Mouse (Mus musculus) hindbrain, embryonic 11.5 days (tissue): ENCODE results near the gene Gm11554. TPM values are rescaled to one million over a fixed set of nuclear protein-coding genes. Genes with fewer than 3 reads are reported as not detected.
A peak's percentile ranks its signal among the peaks of the same experiment; 100 is the strongest.
"Not testable (repeated sequence)": the region's sequence is repeated elsewhere in the genome, so short reads cannot be mapped to it uniquely, and the experiment has no call there.

Experiments
- ATAC-seq: fragments of 200-750 bp; cut with Nextera tagmentation; 2 replicates; pipeline ENCODE4 v1.8.0; 2017; ENCODE audit warnings: mild to moderate bottlenecking, moderate TSS enrichment, moderate library complexity; ENCODE audit not compliant: low FRiP score
- DNase-seq: peaks from one replicate; pipeline ENCODE4 v3.0.0-alpha.2; 2015; ENCODE audit warnings: low spot score
- H3K27ac ChIP-seq: fragments of 300-500 bp; sonication (generic); 2 replicates; pipeline ENCODE4 v1.5.1; 2014; ENCODE audit warnings: mild to moderate bottlenecking, low read depth, low read length
- H3K27me3 ChIP-seq: fragments of 300-500 bp; sonication (generic); 2 replicates; pipeline ENCODE4 v1.6.1; 2014; ENCODE audit warnings: mild to moderate bottlenecking, low read length, moderate library complexity, mixed read lengths; ENCODE audit not compliant: control insufficient read depth, insufficient read depth
- H3K36me3 ChIP-seq: fragments of 300-500 bp; sonication (generic); 2 replicates; pipeline ENCODE4 v1.6.1; 2014; ENCODE audit warnings: mild to moderate bottlenecking, low read length, moderate library complexity, mixed read lengths; ENCODE audit not compliant: control insufficient read depth, insufficient read depth
- H3K4me1 ChIP-seq: fragments of 300-500 bp; sonication (generic); replicated peaks from 2 replicates; pipeline ENCODE4 v1.6.1; 2014; ENCODE audit warnings: low read length, mixed read lengths; ENCODE audit not compliant: control insufficient read depth, insufficient read depth
- H3K4me2 ChIP-seq: fragments of 300-500 bp; sonication (generic); replicated peaks from 2 replicates; pipeline ENCODE4 v1.6.1; 2014; ENCODE audit warnings: mild to moderate bottlenecking, low read depth, low read length
- H3K4me3 ChIP-seq: fragments of 300-500 bp; sonication (generic); 2 replicates; pipeline ENCODE4 v1.5.1; 2014; ENCODE audit warnings: low read depth, low read length
- H3K9ac ChIP-seq: fragments of 300-500 bp; sonication (generic); 2 replicates; pipeline ENCODE4 v1.6.1; 2014; ENCODE audit warnings: low read depth, low read length
- H3K9me3 ChIP-seq: fragments of 300-500 bp; sonication (generic); 2 replicates; pipeline ENCODE4 v1.6.1; 2016; ENCODE audit warnings: low read length; ENCODE audit not compliant: control insufficient read depth
- WGBS: fragments of 180-500 bp; shearing (Covaris S2); extraction: QIAGEN DNeasy Blood & Tissue Kit; methylation state at CpG from one replicate; pipeline ENCODE4 v1.1.7; 2014; 5-methylcytosine and 5-hydroxymethylcytosine counted together
- polyA plus RNA-seq: library from polyadenylated mRNA; unstranded; fragments of >200 nt; fragmentation: Nextera tagmentation; extraction: Ambion mirVana; gene quantifications from 2 replicates; pipeline ENCODE4 v1.2.1, GENCODE M21; 2014

Gm11554 gene
- polyA plus RNA-seq, 1 experiment from 2014 or later = not detected

DNA sequence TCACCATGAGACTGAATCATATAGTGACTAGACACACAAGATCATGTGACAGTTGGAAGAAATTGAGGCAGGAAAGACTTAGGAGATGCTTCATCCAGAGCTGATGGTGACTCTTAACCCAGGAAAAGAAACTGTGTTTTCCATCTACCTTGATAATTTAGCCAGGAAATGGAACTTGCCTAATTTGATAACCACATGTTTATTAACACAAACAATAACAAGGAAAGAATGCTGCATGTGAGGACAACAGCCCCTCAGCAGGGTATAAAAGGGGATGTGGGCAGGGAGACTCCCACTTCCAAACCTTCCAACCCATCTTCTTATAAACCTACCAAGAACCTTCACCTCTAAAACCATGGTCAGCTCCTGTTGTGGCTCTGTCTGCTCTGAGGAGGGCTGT is 19.3 kb downstream of the Gm11554 start, which contains the start of gene Krtap4-9:
Gene Krtap4-9, plus strand, starts transcription at position 301 of the 400 bp plus-strand sequence.
- not testable (repeated sequence) for H3K4me3 ChIP-seq, H3K9me3 ChIP-seq, H3K36me3 ChIP-seq, H3K27me3 ChIP-seq, H3K4me1 ChIP-seq, H3K4me2 ChIP-seq, ATAC-seq, H3K9ac ChIP-seq, H3K27ac ChIP-seq, DNase-seq

DNA sequence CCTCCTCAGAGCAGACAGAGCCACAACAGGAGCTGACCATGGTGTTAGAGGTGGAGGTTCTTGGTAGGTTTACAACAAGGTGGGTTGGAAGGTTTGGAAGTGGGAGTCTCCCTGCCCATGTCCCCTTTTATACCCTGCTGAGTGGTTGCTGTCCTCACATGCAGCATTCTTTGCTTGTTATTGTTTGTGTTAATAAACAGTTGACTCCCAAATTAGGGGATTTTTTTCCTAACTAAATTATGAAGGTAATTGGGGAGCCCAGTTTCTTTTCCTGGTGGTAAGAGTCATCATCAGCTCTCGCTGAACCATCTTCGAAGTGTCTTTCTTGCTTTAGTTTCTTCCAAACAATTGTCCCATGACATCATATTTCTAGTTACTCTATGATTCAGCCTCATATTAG is 23.6 kb downstream of the Gm11554 start, which contains the start of gene Krtap4-8:
Gene Krtap4-8, minus strand, starts transcription at position 101 of the 400 bp plus-strand sequence.
- Histone ChIP-seq H3K4me1 (no peaks in the 10 kb centered on the region), H3K27ac (no peak within 1 kb of the TSS), H3K4me2 (no peak within 1 kb of the TSS), H3K4me3 (no peak within 1 kb of the TSS), H3K9me3 (no peaks in the 10 kb centered on the region), H3K9ac (no peak within 1 kb of the TSS), H3K36me3 (no peaks in the 10 kb centered on the region), H3K27me3 (no peaks in the 10 kb centered on the region)
- no peak for ATAC-seq
- no peak for DNase-seq
- 98% methylated on average over 2 of the region's 2 CpGs for WGBS

DNA sequence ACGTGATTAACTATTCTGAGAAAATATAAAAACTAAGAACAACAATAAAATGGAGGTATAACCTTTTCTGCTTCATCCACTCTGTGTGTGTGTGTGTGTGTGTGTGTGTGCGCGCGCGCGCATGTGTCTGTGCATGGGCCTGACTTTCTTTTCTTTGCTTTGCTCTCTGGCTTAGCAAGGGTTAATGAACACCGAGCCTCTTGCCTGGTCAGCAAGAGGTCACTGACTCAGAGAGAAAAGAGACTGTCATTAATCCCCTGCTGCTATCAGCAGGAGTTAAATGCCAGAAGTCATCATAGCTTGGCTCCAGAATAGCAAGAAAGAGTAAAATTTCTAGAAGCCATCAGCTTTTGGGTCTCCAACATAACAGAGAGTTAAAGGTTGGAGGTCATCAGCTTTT is 25.8 kb downstream of the Gm11554 start:
- Histone ChIP-seq H3K4me2 (no peak overlapping the region), H3K4me1 (no peaks in the 10 kb centered on the region), H3K9me3 (no peaks in the 10 kb centered on the region), H3K27me3 (no peaks in the 10 kb centered on the region), H3K36me3 (no peaks in the 10 kb centered on the region), H3K27ac (no peak overlapping the region), H3K4me3 (no peak overlapping the region), H3K9ac (no peak overlapping the region)
- 46% methylated on average over 7 of the region's 7 CpGs for WGBS
- DNase-seq (peak; percentile 6), ATAC-seq (no peak)

DNA sequence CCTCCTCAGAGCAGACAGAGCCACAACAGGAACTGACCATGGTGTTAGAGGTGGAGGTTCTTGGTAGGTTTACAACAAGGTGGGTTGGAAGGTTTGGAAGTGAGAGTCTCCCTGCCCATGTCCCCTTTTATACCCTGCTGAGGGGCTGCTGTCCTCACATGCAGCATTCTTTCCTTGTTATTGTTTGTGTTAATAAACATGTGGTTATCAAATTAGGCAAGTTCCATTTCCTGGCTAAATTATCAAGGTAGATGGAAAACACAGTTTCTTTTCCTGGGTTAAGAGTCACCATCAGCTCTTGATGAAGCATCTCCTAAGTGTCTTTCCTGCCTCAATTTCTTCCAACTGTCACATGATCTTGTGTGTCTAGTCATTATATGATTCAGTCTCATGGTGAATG is 31.4 kb downstream of the Gm11554 start, which contains the start of gene Gm11595:
Gene Gm11595, minus strand, starts transcription at position 101 of the 400 bp plus-strand sequence.
- not testable (repeated sequence) for H3K9ac ChIP-seq, H3K4me3 ChIP-seq, H3K27me3 ChIP-seq, H3K27ac ChIP-seq, DNase-seq, H3K4me1 ChIP-seq, H3K36me3 ChIP-seq, ATAC-seq, H3K4me2 ChIP-seq, H3K9me3 ChIP-seq

DNA sequence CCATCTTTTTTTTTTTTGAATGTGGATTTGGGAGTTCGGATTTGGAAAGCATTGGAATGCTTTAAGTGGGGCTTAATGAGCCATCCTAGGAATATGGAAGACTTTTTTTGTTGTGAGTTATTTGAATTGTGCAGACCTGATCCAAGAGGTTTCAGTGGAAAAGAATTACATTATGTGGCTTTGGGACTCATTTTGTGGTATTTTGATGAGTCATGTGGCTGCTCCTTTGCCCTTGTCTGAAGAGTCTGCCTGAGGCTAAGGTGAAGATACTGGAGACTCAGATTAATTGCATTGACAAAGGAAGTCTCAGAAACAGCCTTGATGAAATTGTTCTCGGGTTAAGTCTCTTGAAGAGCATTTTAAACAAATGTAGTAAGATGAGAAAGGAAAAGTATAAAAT is 35.8 kb downstream of the Gm11554 start:
- no peak overlapping the region for H3K4me2 ChIP-seq
- WGBS = 77% methylated on average over 2 of the region's 2 CpGs
- H3K9me3 ChIP-seq = no peaks in the 10 kb centered on the region
- ATAC-seq = no peak
- no peak overlapping the region for H3K27ac ChIP-seq
- DNase-seq = no peak
- no peaks in the 10 kb centered on the region for H3K36me3 ChIP-seq
- H3K9ac ChIP-seq = no peak overlapping the region
- no peaks in the 10 kb centered on the region for H3K27me3 ChIP-seq
- H3K4me1 ChIP-seq = no peaks in the 10 kb centered on the region
- no peak overlapping the region for H3K4me3 ChIP-seq

DNA sequence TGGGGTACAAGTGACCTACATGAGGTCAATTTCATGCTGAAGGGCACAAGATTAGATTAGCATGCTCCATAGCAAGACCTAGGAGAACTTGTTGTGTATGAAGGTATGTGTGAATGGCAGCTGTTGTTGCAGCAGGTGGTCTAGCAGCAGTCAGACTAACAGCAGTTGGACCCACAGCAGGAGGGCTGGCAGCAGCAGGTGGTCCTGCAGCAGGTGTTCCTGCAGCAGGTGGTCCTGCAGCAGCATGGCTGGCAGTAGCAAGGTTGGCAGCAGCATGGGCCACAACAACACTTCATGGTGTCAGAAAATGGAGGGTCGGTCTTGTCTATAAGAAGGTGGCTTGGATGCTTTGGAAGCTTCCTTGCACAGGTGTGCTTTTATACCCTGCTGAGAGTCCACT is 45.4 kb downstream of the Gm11554 start:
- 85% methylated on average over 1 of the region's 1 CpGs for WGBS
- Histone ChIP-seq H3K27ac (no peak overlapping the region), H3K27me3 (no peaks in the 10 kb centered on the region), H3K9me3 (no peaks in the 10 kb centered on the region), H3K4me1 (no peaks in the 10 kb centered on the region), H3K36me3 (no peaks in the 10 kb centered on the region), H3K9ac (no peak overlapping the region), H3K4me2 (no peak overlapping the region), H3K4me3 (no peak overlapping the region)
- DNase-seq (no peak), ATAC-seq (no peak)

Other genes starting within 250 kb of the Gm11554 start
- not detected in 2 replicates for gene Krtap3-2, start 247.6 kb downstream of the Gm11554 start, polyA plus RNA-seq
- not detected in 2 replicates for gene Gm11939, start 245.0 kb downstream of the Gm11554 start, polyA plus RNA-seq
- not detected in 2 replicates for gene Krtap3-1, start 237.8 kb downstream of the Gm11554 start, polyA plus RNA-seq
- gene Krtap1-5, start 223.4 kb downstream of the Gm11554 start, polyA plus RNA-seq = not detected in 2 replicates
- gene Krtap1-4, start 220.8 kb downstream of the Gm11554 start, polyA plus RNA-seq = not detected in 2 replicates
- gene Krtap1-3, start 213.1 kb downstream of the Gm11554 start, polyA plus RNA-seq = not detected in 2 replicates
- gene Krtap9-3, start 206.3 kb downstream of the Gm11554 start, polyA plus RNA-seq = not detected in 2 replicates
- not detected in 2 replicates for gene Gm11938, start 201.1 kb downstream of the Gm11554 start, polyA plus RNA-seq
- gene Gm11937, start 194.3 kb downstream of the Gm11554 start, polyA plus RNA-seq = not detected in 2 replicates
- not detected in 2 replicates for gene Krtap2-4, start 189.6 kb downstream of the Gm11554 start, polyA plus RNA-seq
- gene Gm11562, start 184.0 kb downstream of the Gm11554 start, polyA plus RNA-seq = not detected in 2 replicates
- not detected in 2 replicates for gene Krtap4-1, start 176.2 kb downstream of the Gm11554 start, polyA plus RNA-seq
- not detected in 2 replicates for gene Krtap4-2, start 169.4 kb downstream of the Gm11554 start, polyA plus RNA-seq
- gene Krtap4-7, start 160.4 kb downstream of the Gm11554 start, polyA plus RNA-seq = not detected in 2 replicates
- gene Gm11555, start 154.2 kb downstream of the Gm11554 start, polyA plus RNA-seq = not detected in 2 replicates
- not detected in 2 replicates for gene Gm11563, start 145.5 kb downstream of the Gm11554 start, polyA plus RNA-seq
- gene Krtap4-6, start 138.5 kb downstream of the Gm11554 start, polyA plus RNA-seq = not detected in 2 replicates
- gene Gm14190, start 113.7 kb downstream of the Gm11554 start, polyA plus RNA-seq = not detected in 2 replicates
- gene Gm14180, start 70.2 kb downstream of the Gm11554 start, polyA plus RNA-seq = not detected in 2 replicates
- not detected in 2 replicates for gene Gm11595, start 31.5 kb downstream of the Gm11554 start, polyA plus RNA-seq
- gene Krtap4-8, start 23.7 kb downstream of the Gm11554 start, polyA plus RNA-seq = not detected in 2 replicates
- gene Krtap4-9, start 19.2 kb downstream of the Gm11554 start, polyA plus RNA-seq = not detected in 2 replicates
- not detected in 2 replicates for gene Gm11596, start 11.0 kb downstream of the Gm11554 start, polyA plus RNA-seq
- not detected in 2 replicates for gene Gm11569, start 5.5 kb downstream of the Gm11554 start, polyA plus RNA-seq
- gene Krtap4-13, start 5.4 kb upstream of the Gm11554 start, polyA plus RNA-seq = not detected in 2 replicates
- not detected in 2 replicates for gene Gm11564, start 11.2 kb upstream of the Gm11554 start, polyA plus RNA-seq
- not detected in 2 replicates for gene 2300003K06Rik, start 33.6 kb upstream of the Gm11554 start, polyA plus RNA-seq
- not detected in 2 replicates for gene Krtap4-16, start 47.2 kb upstream of the Gm11554 start, polyA plus RNA-seq
- gene Gm11568, start 53.5 kb upstream of the Gm11554 start, polyA plus RNA-seq = not detected in 2 replicates
- gene Gm11559, start 60.0 kb upstream of the Gm11554 start, polyA plus RNA-seq = not detected in 2 replicates
- gene Krtap9-1, start 68.9 kb upstream of the Gm11554 start, polyA plus RNA-seq = not detected in 2 replicates
- gene Gm11567, start 74.7 kb upstream of the Gm11554 start, polyA plus RNA-seq = not detected in 2 replicates
- not detected in 2 replicates for gene Krtap31-1, start 103.5 kb upstream of the Gm11554 start, polyA plus RNA-seq
- gene Gm11565, start 110.3 kb upstream of the Gm11554 start, polyA plus RNA-seq = not detected in 2 replicates
- gene Krtap31-2, start 131.8 kb upstream of the Gm11554 start, polyA plus RNA-seq = not detected in 2 replicates
- not detected in 2 replicates for gene Krtap9-5, start 144.0 kb upstream of the Gm11554 start, polyA plus RNA-seq
- not detected in 2 replicates for gene Krtap29-1, start 174.6 kb upstream of the Gm11554 start, polyA plus RNA-seq
- not detected in 2 replicates for gene Krtap16-1, start 182.2 kb upstream of the Gm11554 start, polyA plus RNA-seq
- gene Krtap17-1, start 189.5 kb upstream of the Gm11554 start, polyA plus RNA-seq = 0.23 TPM in 1 of 2 replicates, not detected in the other
- not detected in 2 replicates for gene Krt33a, start 211.8 kb upstream of the Gm11554 start, polyA plus RNA-seq
- gene Krt33b, start 225.4 kb upstream of the Gm11554 start, polyA plus RNA-seq = not detected in 2 replicates
- not detected in 2 replicates for gene Krt34, start 237.1 kb upstream of the Gm11554 start, polyA plus RNA-seq
- gene Krt31, start 246.1 kb upstream of the Gm11554 start, polyA plus RNA-seq = not detected in 2 replicates